Mouse (Mus musculus) embryonic facial prominence, embryonic 15.5 days (tissue): ENCODE data around the gene Tulp2. TPM values are rescaled to one million over a fixed set of nuclear protein-coding genes. Genes with fewer than 3 reads are reported as not detected.

ENCODE experiments used
- ATAC-seq: fragments of 200-750 bp; cut with Nextera tagmentation; 2 replicates; pipeline ENCODE4 v1.8.0; 2017; ENCODE audit warnings: low read depth, moderate TSS enrichment; ENCODE audit not compliant: insufficient number of reproducible peaks, low FRiP score, low TSS enrichment
- H3K27ac ChIP-seq: fragments of 300-500 bp; sonication (generic); replicated peaks from 2 replicates; pipeline ENCODE4 v1.5.1; 2015; ENCODE audit warnings: mild to moderate bottlenecking, inconsistent platforms
- H3K27me3 ChIP-seq: fragments of 300-500 bp; sonication (generic); 2 replicates; pipeline ENCODE4 v1.6.1; 2015; ENCODE audit warnings: inconsistent platforms
- H3K36me3 ChIP-seq: fragments of 300-500 bp; sonication (generic); 2 replicates; pipeline ENCODE4 v1.6.1; 2015; ENCODE audit warnings: mild to moderate bottlenecking, inconsistent platforms
- H3K4me1 ChIP-seq: fragments of 300-500 bp; sonication (generic); 2 replicates; pipeline ENCODE4 v1.6.1; 2015; ENCODE audit warnings: inconsistent platforms
- H3K4me2 ChIP-seq: fragments of 300-500 bp; sonication (generic); replicated peaks from 2 replicates; pipeline ENCODE4 v1.6.1; 2015; ENCODE audit warnings: mild to moderate bottlenecking, inconsistent platforms
- H3K4me3 ChIP-seq: fragments of 300-500 bp; sonication (generic); replicated peaks from 2 replicates; pipeline ENCODE4 v1.5.1; 2015; ENCODE audit warnings: mild to moderate bottlenecking, inconsistent platforms
- H3K9ac ChIP-seq: fragments of 300-500 bp; sonication (generic); 2 replicates; pipeline ENCODE4 v1.6.1; 2015; ENCODE audit warnings: inconsistent platforms
- H3K9me3 ChIP-seq: fragments of 300-500 bp; sonication (generic); replicated peaks from 2 replicates; pipeline ENCODE4 v1.6.1; 2016; ENCODE audit warnings: inconsistent platforms
- WGBS: fragments of 180-500 bp; shearing (Covaris S2); methylation state at CpG from one replicate; pipeline ENCODE4 v1.1.7; 2015; 5-methylcytosine and 5-hydroxymethylcytosine counted together
- polyA plus RNA-seq: library from polyadenylated mRNA; unstranded; fragments of >200 nt; fragmentation: Nextera tagmentation; extraction: Ambion mirVana; gene quantifications from 2 replicates; pipeline ENCODE4 v1.2.1, GENCODE M21; 2015

Tulp2 gene
- polyA plus RNA-seq, 1 experiment from 2014 or later, result 1.8 TPM

- H3K4me1 ChIP-seq, result peaks cover 8% of the 10 kb centered on the region
- WGBS, result 59% methylated on average over 2 of the region's 2 CpGs
- H3K4me2 ChIP-seq, result no peak overlapping the region
- no peaks in the 10 kb centered on the region for H3K36me3 ChIP-seq
- no peak for ATAC-seq
- no peaks in the 10 kb centered on the region for H3K9me3 ChIP-seq
- no peak overlapping the region for H3K27ac ChIP-seq
- no peak overlapping the region for H3K9ac ChIP-seq
- no peak overlapping the region for H3K4me3 ChIP-seq
- H3K27me3 ChIP-seq, result no peaks in the 10 kb centered on the region
Observed at GRCm38 (mm10) chr7:45540213-45540612, 58.5 kb downstream of the Tulp2 start.

DNA sequence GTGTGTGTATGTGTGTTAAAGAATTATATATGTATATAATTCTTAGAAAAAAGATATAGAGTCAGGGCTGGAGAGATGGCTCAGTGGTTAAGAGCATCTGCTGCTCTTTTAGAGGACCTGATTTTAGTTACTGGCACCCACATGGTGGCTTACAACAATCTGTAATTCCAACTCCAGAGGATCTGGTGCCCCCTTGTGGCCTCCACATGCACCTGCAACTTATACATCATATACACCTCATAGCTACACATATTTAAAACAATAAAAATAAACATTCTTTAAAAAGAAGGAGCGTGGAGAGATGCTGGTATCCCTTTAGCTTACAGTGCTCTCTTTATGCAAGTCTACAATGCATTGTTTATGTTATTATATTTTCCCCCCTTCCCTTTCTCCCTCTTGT is 62.8 kb downstream of the Tulp2 start:
- Histone ChIP-seq H3K4me3 (no peak overlapping the region), H3K9me3 (no peaks in the 10 kb centered on the region), H3K27me3 (no peaks in the 10 kb centered on the region), H3K27ac (no peak overlapping the region), H3K4me2 (no peak overlapping the region), H3K36me3 (no peaks in the 10 kb centered on the region), H3K4me1 (no peaks in the 10 kb centered on the region), H3K9ac (no peak overlapping the region)
- WGBS, result 80% methylated on average over 1 of the region's 1 CpGs
- ATAC-seq, result no peak

DNA sequence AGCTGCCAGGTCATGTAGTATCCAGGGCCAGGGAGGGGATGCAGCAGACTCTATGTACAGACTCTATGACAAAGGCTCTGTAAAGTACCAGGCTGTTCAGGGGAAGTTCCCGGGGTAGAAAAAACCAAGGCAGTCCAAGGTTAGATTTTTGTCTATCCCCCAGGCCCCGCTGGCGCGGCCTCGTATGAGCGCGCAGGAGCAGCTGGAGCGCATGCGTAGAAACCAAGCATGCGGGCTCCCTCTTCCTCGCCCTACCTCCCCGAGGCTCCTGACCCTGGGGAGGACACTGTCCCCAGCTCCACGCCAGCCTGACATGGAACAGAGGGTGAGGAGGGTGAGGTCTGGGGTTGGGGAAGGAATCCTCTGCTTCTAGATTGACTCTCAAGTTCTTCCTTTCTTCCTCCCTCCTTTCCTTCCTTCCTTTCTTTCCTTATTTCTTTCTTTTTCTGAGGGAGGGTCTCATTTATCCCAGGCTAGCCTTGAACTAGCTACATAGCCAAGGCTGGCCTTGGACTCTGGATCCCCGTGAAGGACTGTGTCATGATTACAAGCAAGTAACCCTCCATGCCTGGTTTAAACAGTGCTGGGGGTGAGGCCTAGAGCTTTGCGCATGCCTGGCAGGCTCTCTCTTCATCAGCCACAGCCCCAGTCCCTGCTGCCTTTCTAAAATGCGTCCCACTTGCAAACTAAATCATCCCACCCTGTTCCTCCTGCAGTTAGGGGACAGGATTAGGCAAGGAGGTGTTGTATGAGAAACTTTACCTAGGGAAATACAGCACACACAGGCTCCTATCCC is 68.2 kb downstream of the Tulp2 start:
- ATAC-seq, result no peak
- Histone ChIP-seq H3K9me3 (no peaks in the 10 kb centered on the region), H3K4me1 (no peaks in the 10 kb centered on the region), H3K27ac (no peak overlapping the region), H3K4me2 (no peak overlapping the region), H3K27me3 (no peaks in the 10 kb centered on the region), H3K36me3 (no peaks in the 10 kb centered on the region), H3K4me3 (no peak overlapping the region), H3K9ac (no peak overlapping the region)
- 87% methylated on average over 16 of the region's 16 CpGs for WGBS

DNA sequence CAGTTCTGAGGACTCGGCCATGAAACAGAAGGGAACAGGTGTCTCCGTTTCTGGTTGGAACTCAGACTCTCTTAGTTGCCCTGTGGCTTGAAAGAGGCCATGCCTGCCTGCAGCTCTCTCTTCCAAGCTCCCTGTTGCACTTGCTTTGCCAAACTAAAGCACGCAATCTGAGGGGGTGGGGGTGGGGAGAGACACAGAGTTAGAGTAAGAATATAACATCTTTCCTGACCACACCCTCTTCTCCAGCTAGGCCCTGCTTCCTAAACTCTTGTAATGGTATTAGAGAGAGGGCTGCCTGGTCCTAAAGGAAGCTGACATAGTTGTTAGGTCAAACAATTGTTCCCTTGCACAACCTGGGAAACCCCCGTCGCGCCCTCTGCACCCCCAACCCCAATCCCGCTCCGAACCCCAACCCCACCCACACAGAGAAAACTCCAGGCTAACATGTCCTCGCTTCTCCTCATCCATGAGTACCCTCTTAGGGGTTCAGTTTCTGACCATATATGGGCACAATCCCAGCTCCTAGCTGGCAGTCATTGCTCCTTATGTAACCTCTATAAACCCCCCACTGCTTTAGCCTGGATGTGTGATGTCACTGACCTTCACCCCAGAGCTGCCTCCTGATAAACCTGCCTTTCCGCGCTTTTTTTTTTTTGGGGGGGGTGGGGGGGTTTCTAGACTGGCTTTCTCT is 69.3 kb downstream of the Tulp2 start:
- Histone ChIP-seq H3K4me1 (no peaks in the 10 kb centered on the region), H3K9me3 (no peaks in the 10 kb centered on the region), H3K27me3 (no peaks in the 10 kb centered on the region), H3K36me3 (no peaks in the 10 kb centered on the region), H3K27ac (no peak overlapping the region), H3K4me3 (no peak overlapping the region), H3K9ac (no peak overlapping the region), H3K4me2 (no peak overlapping the region)
- ATAC-seq, result no peak
- WGBS, result 75% methylated on average over 11 of the region's 11 CpGs

DNA sequence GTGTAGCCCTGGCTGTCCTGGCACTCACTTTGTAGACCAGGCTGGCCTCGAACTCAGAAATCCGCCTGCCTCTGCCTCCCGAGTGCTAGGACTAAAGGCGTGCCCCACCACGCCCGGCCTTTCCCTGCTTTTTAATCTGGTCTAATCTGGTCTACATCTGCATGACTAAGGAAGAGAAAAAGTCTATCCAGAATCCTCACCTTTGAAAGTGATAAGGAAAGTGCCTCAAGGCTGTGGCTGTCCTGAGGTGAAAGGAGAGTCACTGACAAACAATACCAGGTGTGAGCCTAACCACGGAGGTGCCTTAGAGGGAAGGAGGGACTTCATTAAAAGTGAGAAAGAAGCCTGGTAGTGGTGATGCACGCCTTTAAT is 69.8 kb downstream of the Tulp2 start:
- H3K9ac ChIP-seq, result no peak overlapping the region
- no peaks in the 10 kb centered on the region for H3K27me3 ChIP-seq
- no peaks in the 10 kb centered on the region for H3K36me3 ChIP-seq
- ATAC-seq, result no peak
- no peaks in the 10 kb centered on the region for H3K9me3 ChIP-seq
- no peak overlapping the region for H3K4me3 ChIP-seq
- no peaks in the 10 kb centered on the region for H3K4me1 ChIP-seq
- no peak overlapping the region for H3K27ac ChIP-seq
- WGBS, result 82% methylated on average over 8 of the region's 8 CpGs
- no peak overlapping the region for H3K4me2 ChIP-seq

GRCm38 (mm10) chr7:45553519-45553918 is 71.8 kb downstream of the Tulp2 start:
- Histone ChIP-seq H3K36me3 (no peaks in the 10 kb centered on the region), H3K27me3 (no peaks in the 10 kb centered on the region), H3K27ac (no peak overlapping the region), H3K9ac (no peak overlapping the region), H3K9me3 (no peaks in the 10 kb centered on the region), H3K4me1 (no peaks in the 10 kb centered on the region), H3K4me3 (no peak overlapping the region), H3K4me2 (no peak overlapping the region)
- ATAC-seq, result no peak
- WGBS, result 70% methylated on average over 8 of the region's 8 CpGs

- 89% methylated on average over 2 of the region's 2 CpGs for WGBS
- no peak overlapping the region for H3K9ac ChIP-seq
- no peaks in the 10 kb centered on the region for H3K4me1 ChIP-seq
Observed at GRCm38 (mm10) chr7:45553990-45554389, 72.3 kb downstream of the Tulp2 start.

DNA sequence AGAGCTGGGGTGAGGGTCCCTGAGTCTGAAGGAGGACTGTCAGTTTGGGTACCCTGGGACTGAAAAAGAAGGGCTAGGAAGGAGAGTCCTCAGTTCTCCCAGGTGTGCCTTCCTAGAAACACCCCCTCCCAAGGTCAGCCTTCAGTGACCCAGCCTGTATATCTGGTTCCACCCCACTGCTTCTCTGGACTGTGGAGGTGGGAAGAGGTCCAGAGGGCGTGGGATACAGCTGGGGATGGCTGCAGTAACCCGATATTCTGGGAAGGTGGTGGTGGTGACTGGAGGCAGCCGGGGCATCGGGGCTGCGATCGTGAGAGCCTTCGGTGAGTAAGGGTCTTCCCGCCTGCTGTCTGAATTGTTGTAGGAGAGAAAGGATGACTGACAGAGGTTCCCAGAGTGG is 73.1 kb downstream of the Tulp2 start, which contains the start of gene Hsd17b14:
TSS of gene Hsd17b14 (plus strand) at position 150 of the 400 bp plus-strand sequence.
- WGBS, result 22% methylated on average over 8 of the region's 8 CpGs
- H3K4me3 ChIP-seq, result no peak within 1 kb of the TSS
- H3K4me1 ChIP-seq, result no peaks in the 10 kb centered on the region
- H3K27me3 ChIP-seq, result no peaks in the 10 kb centered on the region
- no peak within 1 kb of the TSS for H3K4me2 ChIP-seq
- H3K27ac ChIP-seq, result no peak within 1 kb of the TSS
- ATAC-seq, result no peak
- no peaks in the 10 kb centered on the region for H3K36me3 ChIP-seq
- H3K9ac ChIP-seq, result no peak within 1 kb of the TSS
- H3K9me3 ChIP-seq, result no peaks in the 10 kb centered on the region

More at GRCm38 (mm10) chr7:45553990-45554389, 72.3 kb downstream of the Tulp2 start:
- Histone ChIP-seq H3K27me3 (no peaks in the 10 kb centered on the region), H3K9me3 (no peaks in the 10 kb centered on the region), H3K36me3 (no peaks in the 10 kb centered on the region), H3K4me3 (no peak overlapping the region), H3K27ac (no peak overlapping the region), H3K4me2 (no peak overlapping the region)
- ATAC-seq, result no peak

DNA sequence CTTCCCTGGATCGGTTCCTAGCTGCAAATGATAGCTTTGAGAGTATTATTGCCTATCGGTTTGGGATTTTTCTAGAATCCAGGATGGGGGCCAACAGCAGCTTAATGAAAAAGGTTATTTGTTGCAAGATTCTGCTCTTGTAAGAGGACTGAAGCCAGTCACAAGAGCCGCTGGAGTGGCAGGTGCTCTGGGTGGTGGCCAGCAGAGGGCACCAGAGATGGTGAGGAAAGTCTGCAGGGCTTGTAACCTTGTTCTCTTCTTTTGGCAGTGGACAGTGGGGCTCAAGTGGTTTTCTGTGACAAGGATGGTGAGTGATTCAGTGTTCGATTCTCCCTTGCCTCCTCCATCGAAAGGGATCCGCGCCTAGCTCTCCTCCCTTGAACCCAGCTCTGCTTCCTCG is 74.1 kb downstream of the Tulp2 start:
- Histone ChIP-seq H3K9ac (no peak overlapping the region), H3K4me1 (no peaks in the 10 kb centered on the region), H3K4me2 (no peak overlapping the region), H3K36me3 (no peaks in the 10 kb centered on the region), H3K27me3 (no peaks in the 10 kb centered on the region), H3K9me3 (no peaks in the 10 kb centered on the region), H3K27ac (no peak overlapping the region), H3K4me3 (no peak overlapping the region)
- 22% methylated on average over 8 of the region's 8 CpGs for WGBS
- ATAC-seq, result no peak

DNA sequence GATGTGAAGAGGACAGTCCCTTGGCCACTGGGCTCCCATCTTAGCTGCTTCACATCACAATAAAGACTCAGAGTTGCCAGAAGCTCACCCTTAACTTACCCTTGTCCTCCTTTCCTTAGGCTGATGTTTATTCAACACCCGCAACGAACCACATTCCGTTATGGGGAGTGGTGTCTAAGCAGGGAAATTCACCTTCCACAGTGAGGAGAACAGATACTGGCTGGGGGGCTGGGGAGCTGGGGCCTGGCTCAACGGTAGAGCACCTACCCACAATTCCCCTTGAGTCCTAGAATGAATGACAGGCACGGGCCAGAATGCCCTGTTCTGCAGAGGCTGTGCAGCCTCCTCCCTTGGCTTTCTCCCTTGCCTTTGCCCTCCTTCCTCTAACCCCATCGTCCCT is 77.2 kb downstream of the Tulp2 start:
- WGBS, result 42% methylated on average over 5 of the region's 6 CpGs
- Histone ChIP-seq H3K4me3 (no peak overlapping the region), H3K27me3 (no peaks in the 10 kb centered on the region), H3K27ac (no peak overlapping the region), H3K9me3 (no peaks in the 10 kb centered on the region), H3K9ac (no peak overlapping the region), H3K36me3 (no peaks in the 10 kb centered on the region), H3K4me2 (no peak overlapping the region), H3K4me1 (peaks cover 14% of the 10 kb centered on the region)
- no peak for ATAC-seq

DNA sequence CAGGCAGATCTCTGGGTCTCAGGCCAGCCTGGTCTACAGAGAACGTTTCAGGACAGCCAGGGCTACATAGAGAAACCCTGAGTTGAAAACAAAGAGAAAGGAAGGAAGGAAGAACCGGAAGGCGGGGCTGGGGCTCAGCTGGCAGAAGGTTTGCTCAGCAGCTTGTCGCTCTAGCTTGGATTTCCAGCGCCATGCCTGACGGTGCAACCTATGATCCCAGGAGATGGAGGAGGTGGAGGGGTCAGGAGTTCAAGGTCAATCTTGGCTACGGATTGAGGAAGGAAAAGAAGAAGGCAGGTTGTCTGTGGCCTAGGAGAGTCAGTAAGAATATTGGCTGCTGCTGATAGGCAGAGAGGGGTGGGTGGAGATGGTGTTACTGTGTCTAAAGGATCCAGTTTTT is 78.6 kb downstream of the Tulp2 start:
- H3K27ac ChIP-seq, result no peak overlapping the region
- H3K9ac ChIP-seq, result no peak overlapping the region
- H3K27me3 ChIP-seq, result no peaks in the 10 kb centered on the region
- no peak for ATAC-seq
- no peak overlapping the region for H3K4me3 ChIP-seq
- no peak overlapping the region for H3K4me2 ChIP-seq
- H3K36me3 ChIP-seq, result no peaks in the 10 kb centered on the region
- no peaks in the 10 kb centered on the region for H3K9me3 ChIP-seq
- WGBS, result 84% methylated on average over 7 of the region's 7 CpGs
- peaks cover 14% of the 10 kb centered on the region for H3K4me1 ChIP-seq
